Mouse (Mus musculus) gastrocnemius, postnatal 25 days (tissue): Measurements from ENCODE around the gene Morf4l2. TPM values are rescaled to one million over a fixed set of nuclear protein-coding genes. Genes with fewer than 3 reads are reported as not detected.
"Not testable (repeated sequence)": the region's sequence is repeated elsewhere in the genome, so short reads cannot be mapped to it uniquely, and the experiment has no call there.

ENCODE experiments used
- DNase-seq: peaks from one replicate; pipeline ENCODE4 v3.0.0; 2022
- total RNA-seq, 2 experiments: library from RNA; stranded (reverse); gene quantifications; 1 replicate in 1 of 2; 2 replicates in 1 of 2; pipeline ENCODE4 v1.2.3; 2021

Gene Morf4l2
- total RNA-seq, 2 experiments from 2014 or later = 128 to 140 TPM

GRCm38 (mm10) chrX:136707446-136708167 lies 35.9 kb downstream of the Morf4l2 start, which contains the start of gene Tceal1:
Gene Tceal1, plus strand, starts transcription at chrX:136707982.
- DNase-seq = peak; percentile 28

GRCm38 (mm10) chrX:136693196-136693595 lies 50.3 kb downstream of the Morf4l2 start:
- DNase-seq = no peak

GRCm38 (mm10) chrX:136692294-136692675 lies 51.2 kb downstream of the Morf4l2 start:
- DNase-seq = no peak

GRCm38 (mm10) chrX:136691606-136692293 lies 51.7 kb downstream of the Morf4l2 start:
- not testable (repeated sequence) for DNase-seq

Other genes starting within 250 kb of the Morf4l2 start
- gene Kir3dl1, start 225.7 kb downstream of the Morf4l2 start, total RNA-seq = not detected
- gene Kir3dl2, start 199.6 kb downstream of the Morf4l2 start, total RNA-seq = not detected
- 1 to 10 TPM in 1 of 2 experiments, under 1 TPM in 1; 0.80 to 1.3 TPM for gene Tceal3, start 152.8 kb downstream of the Morf4l2 start, total RNA-seq
- gene Tceal1, start 35.7 kb downstream of the Morf4l2 start, total RNA-seq = 1 to 10 TPM; 2.0 to 2.3 TPM
- not detected for gene Glra4, start 36.5 kb upstream of the Morf4l2 start, total RNA-seq
- 1 to 10 TPM; 4.5 to 4.7 TPM for gene Plp1, start 79.0 kb upstream of the Morf4l2 start, total RNA-seq
- gene Rab9b, start 125.1 kb upstream of the Morf4l2 start, total RNA-seq = under 1 TPM in 1 of 2 experiments, not detected in 1; 0.13 TPM
- gene H2bfm, start 183.6 kb upstream of the Morf4l2 start, total RNA-seq = not detected
- 1 to 10 TPM; 4.3 to 6.4 TPM for gene Tmsb15b2, start 231.8 kb upstream of the Morf4l2 start, total RNA-seq
- not detected for gene Tmsb15l, start 233.2 kb upstream of the Morf4l2 start, total RNA-seq
- gene Tmsb15b1, start 233.2 kb upstream of the Morf4l2 start, total RNA-seq = 1 to 10 TPM; 1.6 to 5.3 TPM
- gene Zcchc18, start 249.5 kb upstream of the Morf4l2 start, total RNA-seq = not detected